Mouse (Mus musculus): ENCODE results near the gene Pgap3.

DNA sequence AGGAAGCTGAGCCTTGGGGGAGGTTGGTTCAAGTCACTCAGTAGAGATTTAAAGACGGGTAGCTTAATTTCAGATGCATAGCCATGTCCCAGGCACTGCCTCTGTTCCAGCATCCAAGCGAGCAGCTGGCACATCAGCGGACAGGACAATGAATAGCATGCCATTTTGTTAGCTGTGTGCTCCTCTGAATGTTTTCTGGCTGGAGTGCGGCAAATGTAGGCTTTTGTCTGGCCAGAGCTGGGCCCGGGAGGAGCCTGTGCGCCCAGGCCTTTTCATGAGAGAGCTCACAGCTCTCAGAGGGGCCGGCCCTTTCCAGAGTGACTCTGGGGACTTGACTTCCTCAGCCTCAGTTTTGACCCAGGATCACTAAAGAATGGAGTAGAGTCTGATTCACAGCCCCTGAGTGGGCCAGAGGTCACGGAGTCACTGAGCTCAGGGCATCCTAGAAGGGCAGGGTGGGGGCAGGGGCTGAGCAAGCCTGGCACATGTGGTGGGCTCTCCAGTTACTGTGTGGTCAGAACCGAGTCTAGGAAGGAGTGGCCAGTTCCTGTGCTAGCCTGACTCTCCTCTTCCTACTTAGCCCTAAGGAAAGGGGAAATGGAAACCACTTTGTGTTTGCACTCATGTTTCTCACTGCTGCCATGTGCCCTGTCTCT lies 39.3 kb downstream of the Pgap3 start:
- no peak for TF ChIP-seq CTCF (IDR thresholded peaks at IDR 0.05; ENCODE audit: insufficient read depth, low read length)
- no peak for TF ChIP-seq POLR2A (IDR thresholded peaks at IDR 0.05; ENCODE audit: borderline replicate concordance, extremely low read depth, low read depth, low read length)
